Mouse (Mus musculus) ES-Bruce4 (cell line): ENCODE data around the gene Plppr3.

Source experiments
- CTCF ChIP-seq: IDR thresholded peaks from one replicate; pipeline ENCODE4 v1.8.1; 2011; ENCODE audit warnings: low read depth, low read length
- EP300 ChIP-seq: IDR thresholded peaks from 2 replicates; pipeline ENCODE4 v1.6.1; 2011; ENCODE audit warnings: low read depth, low read length; ENCODE audit not compliant: insufficient read depth
- POLR2A ChIP-seq: IDR thresholded peaks from one replicate; pipeline ENCODE4 v1.8.1; 2011; ENCODE audit warnings: low read length; ENCODE audit not compliant: insufficient read depth

DNA sequence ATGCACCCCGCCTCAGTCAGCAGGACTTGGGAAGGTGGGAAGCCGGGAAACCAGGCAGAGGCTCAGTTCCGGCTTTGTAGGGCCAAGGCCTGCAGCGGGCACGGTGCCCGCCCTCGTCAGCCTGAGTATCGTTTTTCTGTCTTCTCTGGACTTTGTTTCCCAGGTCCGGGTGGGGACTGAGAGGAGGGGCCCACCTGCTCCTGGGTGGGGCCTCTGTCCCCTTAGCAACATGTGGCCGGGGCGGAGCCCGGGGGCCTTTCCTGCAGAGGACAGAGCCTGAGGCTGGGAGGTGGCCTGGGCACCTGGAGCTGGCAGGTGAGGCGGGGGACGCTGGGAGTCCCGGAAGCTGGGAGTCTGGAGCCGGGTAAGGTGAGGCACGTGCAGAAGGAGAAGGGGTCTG, 52.1 kb downstream of the Plppr3 start:
- TF ChIP-seq CTCF, result no peak
- no peak for TF ChIP-seq POLR2A
- TF ChIP-seq EP300, result 0 out of 2 replicates have a peak, but pooled peaks have one; percentile 22
